Mouse (Mus musculus): Measurements from ENCODE around the gene Stx18.

DNA sequence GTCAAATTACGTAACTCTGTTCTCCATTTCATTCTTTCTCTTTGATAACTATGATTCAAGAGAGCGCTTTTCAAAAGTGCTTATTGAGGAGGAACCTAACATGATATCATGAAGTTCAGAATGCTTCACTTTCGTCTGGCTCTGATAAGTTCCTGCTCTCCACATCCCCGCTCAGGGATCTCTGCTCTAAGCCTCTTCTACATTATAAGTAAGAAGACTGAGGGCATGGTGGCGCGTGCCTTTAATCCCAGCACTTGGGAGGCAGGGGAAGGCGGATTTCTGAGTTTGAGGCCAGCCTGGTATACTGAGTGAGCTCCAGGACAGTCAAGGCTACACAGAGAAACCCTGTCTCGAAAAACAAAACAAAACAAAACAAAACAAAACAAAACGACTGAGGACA, 268 bp upstream of the Stx18 start:
- no peak for TF ChIP-seq POLR2A (IDR thresholded peaks at IDR 0.05; ENCODE audit: borderline replicate concordance, insufficient read depth, low read length)
- no peak for TF ChIP-seq CTCF (IDR thresholded peaks at IDR 0.05; ENCODE audit: borderline replicate concordance, insufficient read depth, low read depth, low read length)

Data from cerebellum, adult 2 months (tissue).